Mouse (Mus musculus) T-helper 1 cell (primary cell): Measurements from ENCODE around the gene Map1a.

Experiments
- in situ Hi-C: fragments of 300-600 bp; cut with MboI, MseI; formaldehyde crosslinking; loops from one replicate; pipeline ENCODE4 v1.15.1; 2025; ENCODE audit warnings: high pct_unique_total_duplicates

The Map1a gene

GRCm38 (mm10) chr2:121288901-121289729 lies at the start of gene Map1a:
Map1a (plus strand) TSS chr2:121289600.
- in situ Hi-C loops = no loop called here

- in situ Hi-C loops = loop anchor here (10.0 kb wide), 1 partner anchor 151 kb away; no protein-coding TSS in a partner anchor
These were observed 45.3 kb upstream of the Map1a start for GRCm38 (mm10) chr2:121244099-121244498.

DNA sequence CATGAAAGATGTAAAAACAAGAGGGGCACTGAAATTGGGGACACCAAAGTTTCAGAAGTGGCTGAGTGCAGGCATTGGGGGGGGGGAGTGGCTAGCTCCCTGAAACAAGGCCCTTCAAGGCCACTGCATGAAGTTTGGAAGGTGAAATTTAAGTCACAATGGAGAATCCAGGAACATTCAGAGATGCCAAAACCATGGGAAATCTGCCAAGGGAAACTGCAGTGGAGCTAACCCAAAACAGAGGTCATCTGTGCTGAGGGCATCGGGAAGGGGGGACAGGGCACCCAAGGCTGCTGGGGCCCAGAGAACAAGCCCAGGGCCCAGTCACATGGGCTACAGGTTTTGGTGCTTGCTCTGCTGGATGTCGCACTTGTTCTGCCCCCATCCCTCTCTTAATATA lies 39.6 kb upstream of the Map1a start:
- in situ Hi-C loops = loop anchor here (5.0 to 10.0 kb wide), 2 partner anchors 92 to 145 kb away; no protein-coding TSS in a partner anchor

- in situ Hi-C loops = no loop called here
These were observed 21.0 kb upstream of the Map1a start for GRCm38 (mm10) chr2:121268446-121268845.

DNA sequence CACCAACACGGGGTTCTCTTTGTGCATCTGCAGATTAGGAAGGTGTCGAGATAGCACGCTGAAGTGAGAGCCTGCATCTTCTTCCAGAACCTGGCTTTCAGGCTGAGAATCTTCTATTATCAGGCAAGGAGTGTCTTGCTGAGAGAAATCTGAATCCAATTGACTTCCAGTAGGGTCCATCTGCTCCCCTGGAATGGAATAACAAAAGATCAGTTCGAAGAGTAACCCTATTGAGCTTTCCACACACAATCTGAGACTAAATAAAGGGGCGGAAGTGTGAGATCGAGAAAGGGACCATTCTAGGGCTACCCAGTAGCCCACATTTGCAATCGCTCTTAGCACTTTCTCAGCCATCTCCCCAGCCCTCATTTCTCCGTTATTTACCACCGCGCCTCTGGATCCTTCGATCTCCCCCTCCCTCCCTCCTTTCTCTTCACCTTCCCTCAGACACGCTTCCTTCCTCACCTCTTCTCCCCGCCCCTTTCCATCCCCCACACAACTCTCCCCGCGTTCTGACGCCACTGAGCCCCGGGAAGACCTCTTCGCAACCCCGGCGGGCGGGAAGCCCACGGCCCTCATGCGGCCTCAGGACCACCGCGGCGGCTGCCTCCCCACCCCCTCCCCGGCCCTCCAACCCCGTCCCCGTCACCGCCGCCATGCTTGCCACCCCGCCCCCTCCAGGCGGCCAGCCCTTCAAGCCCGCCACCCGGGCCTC lies 18.7 kb upstream of the Map1a start:
- in situ Hi-C loops = no loop called here

DNA sequence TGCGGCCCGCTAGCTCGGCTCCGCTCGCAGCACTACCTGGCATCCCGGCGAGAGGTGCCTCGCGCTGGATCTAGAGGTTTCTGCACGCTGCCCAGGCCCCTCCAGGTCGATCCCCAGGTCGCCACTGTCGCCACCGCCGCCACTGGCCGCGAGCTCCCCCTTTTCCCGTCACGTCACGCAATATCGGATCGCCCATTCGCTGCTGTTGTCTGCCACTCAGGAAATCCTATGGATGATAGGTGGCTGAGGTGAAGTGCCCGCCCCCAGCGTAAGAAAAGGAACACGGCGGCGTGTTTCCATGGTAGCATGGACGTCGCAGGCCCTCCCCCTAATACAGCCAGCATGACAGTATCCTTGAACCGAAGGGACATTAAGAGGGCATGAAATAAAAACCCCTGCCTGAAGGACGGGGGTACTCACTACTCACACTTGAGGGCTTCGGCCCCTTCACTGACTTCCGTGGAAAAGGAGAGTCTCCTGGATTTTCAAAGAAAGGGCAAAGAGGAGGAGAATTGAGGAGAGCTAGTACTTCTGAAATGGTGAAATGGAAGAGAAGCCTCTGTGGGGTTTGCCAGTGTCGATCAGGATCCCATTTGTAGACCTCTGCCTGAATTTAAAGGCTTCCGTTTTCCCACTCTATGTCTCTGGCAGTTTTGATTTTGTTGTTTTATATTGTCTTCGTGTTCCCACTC lies 18.0 kb upstream of the Map1a start, which contains the start of gene Trp53bp1:
Trp53bp1 (minus strand) TSS at position 172 of the 692 bp plus-strand sequence.
- in situ Hi-C loops = no loop called here

GRCm38 (mm10) chr2:121271928-121272516 lies 17.4 kb upstream of the Map1a start:
- in situ Hi-C loops = no loop called here

DNA sequence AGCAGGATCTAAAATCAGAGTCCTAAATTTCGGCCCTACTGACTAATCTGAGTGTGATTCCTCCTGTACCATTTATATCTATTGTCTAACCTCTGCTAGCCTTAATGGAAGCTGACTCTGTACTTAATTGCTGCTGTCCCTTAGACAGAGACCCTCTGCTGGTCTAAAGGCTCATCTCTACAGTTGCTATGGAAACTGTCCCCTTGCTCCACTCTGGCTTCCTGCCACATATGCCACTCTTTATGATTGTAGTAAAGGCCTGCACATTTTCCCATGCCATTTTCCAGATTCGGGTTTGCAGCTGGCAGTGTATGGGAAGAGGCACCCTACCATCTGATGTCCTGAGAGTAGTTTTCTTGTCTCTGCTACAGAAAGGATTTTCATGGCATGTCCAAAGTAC lies 1.6 kb upstream of the Map1a start:
- in situ Hi-C loops = no loop called here

DNA sequence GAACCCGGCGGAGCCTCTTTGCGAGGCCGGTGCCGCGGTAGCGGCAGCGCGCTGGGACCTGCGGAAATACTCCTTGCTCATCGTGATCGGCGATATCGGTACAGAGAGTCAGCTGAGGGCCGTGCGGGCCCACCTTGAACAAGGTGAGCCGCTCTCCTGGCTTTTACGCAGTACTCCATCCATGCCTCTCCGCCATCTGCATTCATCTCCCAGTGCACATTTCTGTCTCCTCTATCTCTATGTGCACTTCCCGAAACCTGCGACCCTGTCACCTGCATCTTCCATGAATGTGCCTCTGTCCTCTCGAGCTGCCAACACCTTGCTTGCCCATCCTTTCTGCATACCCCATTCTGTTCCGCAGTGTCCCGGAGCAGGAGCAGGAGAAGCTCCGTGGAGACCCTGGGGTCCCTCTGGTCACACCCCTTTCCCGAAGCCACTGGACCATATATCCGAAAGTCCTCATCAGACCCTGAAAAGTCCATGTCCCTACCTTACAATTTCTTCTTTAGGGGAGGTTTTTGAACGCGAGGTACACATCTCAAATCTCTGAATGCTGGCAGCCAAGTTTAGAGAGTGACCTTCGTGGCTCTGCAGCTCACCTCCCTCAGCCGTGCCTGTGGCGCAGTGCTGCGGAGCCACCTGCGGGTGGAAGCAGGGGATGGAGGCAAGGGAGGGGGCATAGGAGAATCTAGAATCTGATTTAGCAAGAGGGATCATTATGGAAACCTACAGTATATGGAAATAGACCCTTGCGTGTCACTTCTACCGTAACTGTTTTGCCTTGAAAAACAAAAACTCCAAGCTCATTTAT lies 535 bp downstream of the Map1a start:
- in situ Hi-C loops = no loop called here

DNA sequence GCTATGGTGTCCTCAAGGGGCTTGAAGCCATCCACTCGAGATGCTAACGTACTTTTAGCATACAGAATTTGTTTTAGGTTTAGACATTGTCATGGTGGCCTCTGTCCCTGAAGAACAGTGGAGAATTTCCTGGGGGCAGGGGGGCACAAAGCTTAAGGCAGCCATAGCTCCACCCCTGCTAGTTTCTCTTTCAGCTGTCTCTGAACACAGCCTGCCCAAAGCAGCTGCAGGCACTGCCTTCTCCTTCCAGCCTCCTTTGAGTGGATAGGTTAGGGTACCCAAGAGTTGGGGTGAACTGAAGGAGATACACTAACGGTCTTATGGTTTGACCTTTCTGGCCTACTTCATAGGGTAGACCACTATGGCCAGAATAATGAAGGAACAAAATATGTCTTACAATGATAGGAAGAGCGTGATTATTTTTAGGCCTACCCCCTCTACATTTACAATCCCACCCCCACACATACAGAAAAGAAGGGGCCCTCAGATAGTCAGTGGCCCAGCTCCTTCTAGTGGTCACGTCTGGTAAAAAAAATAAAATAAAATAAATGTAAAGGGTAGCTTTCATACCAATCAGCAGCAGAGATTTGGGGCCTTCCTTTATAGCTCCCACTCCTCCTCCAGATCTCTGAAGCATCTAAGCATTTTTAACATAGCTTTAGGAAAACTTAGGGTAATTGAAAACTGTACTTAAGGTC lies 3.1 kb downstream of the Map1a start:
- in situ Hi-C loops = no loop called here

GRCm38 (mm10) chr2:121294182-121294581 lies 4.8 kb downstream of the Map1a start:
- in situ Hi-C loops = no loop called here

DNA sequence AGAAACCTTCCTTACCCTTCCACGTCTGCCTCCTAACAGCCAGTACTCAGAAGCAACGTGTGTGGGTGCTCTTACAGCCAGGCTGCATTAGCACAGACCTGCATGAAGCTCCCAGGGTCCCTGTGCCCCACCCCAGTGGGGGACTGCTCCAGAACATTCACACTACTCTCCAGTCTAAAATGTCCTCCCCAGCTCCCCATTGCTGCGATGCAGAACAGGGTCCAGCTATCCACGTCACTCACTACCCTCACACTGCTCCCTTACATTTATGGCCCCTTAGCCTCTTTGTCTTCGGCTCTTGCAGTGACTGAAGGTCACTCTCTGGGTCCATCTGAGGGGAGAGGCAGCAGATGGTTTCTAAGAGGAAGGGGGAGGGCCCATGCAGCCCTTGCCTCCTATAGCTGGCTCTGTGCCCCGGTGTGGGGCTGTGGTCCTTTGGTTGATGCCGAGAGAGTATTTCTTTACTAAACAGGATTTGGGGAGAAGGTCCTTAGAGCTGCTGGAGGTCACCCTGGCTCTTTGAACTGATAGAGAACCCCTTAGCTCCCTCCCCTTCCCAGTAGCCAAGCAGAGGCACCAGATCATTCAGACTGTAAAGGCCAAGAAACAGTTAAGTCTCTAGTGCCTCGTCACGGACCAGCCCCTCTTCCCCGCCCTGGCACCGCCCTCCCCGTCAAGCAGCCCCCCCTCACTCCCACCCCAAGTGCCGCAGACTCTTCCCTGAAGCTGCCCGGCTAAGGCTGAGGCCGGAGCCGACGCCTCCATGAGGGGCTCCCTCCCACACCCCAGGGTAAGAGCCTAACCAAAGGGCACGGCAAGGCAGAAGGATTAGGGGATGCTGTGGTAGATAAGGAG lies 5.6 kb downstream of the Map1a start:
- in situ Hi-C loops = no loop called here

DNA sequence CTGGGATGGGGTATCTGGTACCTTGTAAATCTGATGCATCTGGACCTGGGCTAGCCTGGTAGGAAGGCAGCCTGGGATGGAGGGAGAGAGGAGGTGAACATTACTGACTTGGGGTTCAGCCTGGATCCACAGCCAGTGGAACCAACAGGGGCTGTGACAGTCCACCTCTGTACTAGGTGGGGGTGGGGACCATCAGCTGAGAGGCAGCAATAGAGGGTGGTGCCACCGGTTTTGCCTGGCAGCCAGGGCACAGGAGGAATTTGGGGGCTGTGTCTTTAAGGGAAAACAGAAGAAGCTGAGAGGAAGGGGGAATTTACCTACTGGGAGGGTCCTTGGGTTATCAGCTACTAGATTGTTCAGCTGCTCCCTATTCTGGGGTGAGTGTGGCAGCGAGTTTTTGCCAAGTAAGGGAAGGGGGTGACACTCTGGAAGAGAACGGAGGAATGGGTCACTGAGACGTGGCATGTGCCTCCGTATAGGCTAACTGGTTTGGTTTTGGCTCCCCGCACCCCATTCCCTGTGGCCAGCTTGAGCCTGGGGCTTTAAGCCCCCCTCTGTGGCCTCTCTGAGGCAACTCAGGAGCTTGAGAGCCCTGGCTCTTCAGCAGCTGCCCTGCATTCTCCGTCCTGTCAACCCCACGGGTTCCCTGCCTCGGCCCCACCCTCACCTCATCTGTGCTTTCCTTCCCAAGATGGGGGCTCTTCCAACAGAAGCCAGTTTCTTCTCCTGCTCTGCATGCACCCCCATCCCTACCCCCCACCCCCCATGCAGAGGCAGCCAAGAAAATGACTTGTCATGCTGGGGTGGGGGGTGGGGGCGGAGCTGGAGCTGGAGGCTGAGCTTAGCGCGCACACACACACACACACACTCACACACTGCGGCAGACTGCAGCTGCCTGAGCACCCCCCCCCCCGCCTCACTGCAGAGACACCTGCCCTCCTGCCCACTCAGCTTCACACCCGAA lies 6.5 kb downstream of the Map1a start:
- in situ Hi-C loops = no loop called here

GRCm38 (mm10) chr2:121296754-121297231 lies 7.4 kb downstream of the Map1a start:
- in situ Hi-C loops = no loop called here

GRCm38 (mm10) chr2:121297701-121298100 lies 8.3 kb downstream of the Map1a start:
- in situ Hi-C loops = no loop called here

DNA sequence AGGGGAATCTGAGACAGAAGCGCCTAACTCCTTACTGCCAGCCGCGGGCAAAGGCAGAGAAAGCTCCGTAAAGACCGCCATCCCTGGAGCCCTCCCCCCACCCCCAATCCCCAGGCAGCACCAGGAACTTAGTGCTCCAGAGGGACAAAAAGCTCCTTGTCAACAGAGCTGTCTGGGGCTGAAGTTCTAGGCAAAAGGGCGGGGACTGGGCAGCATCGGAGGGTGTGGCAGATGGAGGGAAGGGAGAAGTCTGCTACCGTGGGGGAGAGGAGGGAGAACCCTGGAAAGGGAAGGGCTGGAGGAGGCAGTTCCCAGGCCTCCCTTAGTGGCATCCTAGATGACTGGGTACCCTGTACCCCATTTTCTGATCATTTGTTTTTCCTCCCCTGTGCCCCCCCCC lies 8.7 kb downstream of the Map1a start:
- in situ Hi-C loops = no loop called here

DNA sequence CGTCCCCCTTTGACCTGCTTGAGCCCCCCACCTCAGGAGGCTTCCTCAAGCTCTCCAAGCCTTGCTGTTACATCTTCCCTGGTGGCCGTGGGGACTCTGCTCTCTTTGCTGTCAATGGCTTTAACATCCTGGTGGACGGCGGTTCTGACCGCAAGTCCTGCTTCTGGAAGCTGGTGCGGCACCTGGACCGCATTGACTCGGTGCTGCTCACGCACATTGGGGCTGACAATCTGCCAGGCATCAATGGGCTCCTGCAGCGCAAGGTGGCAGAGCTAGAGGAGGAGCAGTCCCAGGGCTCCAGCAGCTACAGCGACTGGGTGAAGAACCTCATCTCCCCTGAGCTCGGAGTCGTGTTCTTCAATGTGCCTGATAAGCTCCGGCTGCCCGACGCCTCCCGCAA lies 10.1 kb downstream of the Map1a start:
- in situ Hi-C loops = no loop called here

DNA sequence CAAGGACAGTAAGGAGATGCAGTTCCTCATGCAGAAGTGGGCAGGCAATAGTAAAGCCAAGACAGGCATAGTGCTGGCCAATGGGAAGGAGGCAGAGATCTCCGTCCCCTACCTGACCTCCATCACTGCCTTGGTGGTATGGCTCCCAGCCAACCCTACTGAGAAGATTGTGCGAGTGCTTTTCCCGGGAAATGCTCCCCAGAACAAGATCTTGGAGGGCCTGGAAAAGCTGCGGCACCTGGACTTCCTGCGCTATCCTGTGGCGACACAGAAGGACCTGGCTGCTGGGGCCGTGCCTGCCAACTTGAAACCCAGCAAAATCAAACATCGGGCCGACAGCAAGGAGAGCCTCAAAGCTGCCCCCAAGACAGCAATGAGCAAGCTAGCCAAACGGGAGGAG lies 10.6 kb downstream of the Map1a start:
- in situ Hi-C loops = no loop called here
